Mouse (Mus musculus) urinary bladder, postnatal 25 days (tissue): ENCODE data around the gene Hspb9.
A peak's percentile ranks its signal among the peaks of the same experiment; 100 is the strongest.

Source experiments
- DNase-seq: peaks from one replicate; pipeline ENCODE4 v3.0.0; 2022; ENCODE audit warnings: low spot score

Gene Hspb9

GRCm38 (mm10) chr11:100759611-100760233 lies 46.1 kb downstream of the Hspb9 start, which contains the start of gene Kcnh4:
TSS of gene Kcnh4 (minus strand) at chr11:100759942.
- no peak for DNase-seq

- DNase-seq = peak; percentile 79
Observed at GRCm38 (mm10) chr11:100761547-100762045, 47.9 kb downstream of the Hspb9 start.

GRCm38 (mm10) chr11:100762831-100763230 lies 49.2 kb downstream of the Hspb9 start, which contains the start of gene Hcrt:
TSS of gene Hcrt (minus strand) at chr11:100762931.
- DNase-seq = no peak
